Mouse (Mus musculus): Measurements from ENCODE around the gene Mpl. TPM values are rescaled to one million over a fixed set of nuclear protein-coding genes. Genes with fewer than 3 reads are reported as not detected.

Mpl gene
- total RNA-seq, 2 experiments from 2014 or later: not detected

Other genes starting within 250 kb of the Mpl start
- 100 to 1,000 TPM; 229 to 232 TPM for gene Ptprf, start 166.1 kb downstream of the Mpl start, total RNA-seq (2021)
- 10 to 100 TPM; 43.3 to 48.3 TPM for gene Szt2, start 48.2 kb downstream of the Mpl start, total RNA-seq (2021)
- gene Med8, start 48.2 kb downstream of the Mpl start, total RNA-seq (2021): 10 to 100 TPM; 75.7 to 77.6 TPM
- gene Elovl1, start 29.4 kb downstream of the Mpl start, total RNA-seq (2021): 10 to 100 TPM; 17.0 to 17.9 TPM
- 10 to 100 TPM in 1 of 2 experiments, 1 to 10 TPM in 1; 8.2 to 11.2 TPM for gene Cdc20, start 20.2 kb downstream of the Mpl start, total RNA-seq (2021)
- 10 to 100 TPM; 14.4 to 15.2 TPM for gene Tie1, start 32.5 kb upstream of the Mpl start, total RNA-seq (2021)
- gene 2610528J11Rik, start 69.5 kb upstream of the Mpl start, total RNA-seq (2021): under 1 TPM in 1 of 2 experiments, not detected in 1; 0.38 TPM
- gene Tmem125, start 86.5 kb upstream of the Mpl start, total RNA-seq (2021): 1 to 10 TPM in 1 of 2 experiments, under 1 TPM in 1; 0.34 to 1.0 TPM
- gene Cfap57, start 163.3 kb upstream of the Mpl start, total RNA-seq (2021): 1 to 10 TPM in 1 of 2 experiments, under 1 TPM in 1; 0.97 to 1.3 TPM
- gene Ebna1bp2, start 163.3 kb upstream of the Mpl start, total RNA-seq (2021): 10 to 100 TPM; 72.4 to 76.5 TPM
- not detected for gene Olfr62, start 201.4 kb upstream of the Mpl start, total RNA-seq (2021)
- gene Olfr1342, start 235.2 kb upstream of the Mpl start, total RNA-seq (2021): not detected
- gene Olfr1341, start 246.0 kb upstream of the Mpl start, total RNA-seq (2021): not detected

Measured in left cerebral cortex, postnatal 4 days (tissue).